Mouse (Mus musculus) cortical plate, adult 2 months (tissue): ENCODE measurements around the gene Nrg4.

Experiments used
- CTCF ChIP-seq: fragments of 200-500 bp; IDR thresholded peaks from 2 replicates; pipeline ENCODE4 v1.5.1; 2011; ENCODE audit warnings: mild to moderate bottlenecking, control low read depth, low read length; ENCODE audit not compliant: insufficient read depth; ENCODE audit errors: extremely low read depth
- POLR2A ChIP-seq: fragments of 200-500 bp; IDR thresholded peaks from 2 replicates; pipeline ENCODE4 v1.6.1; 2011; ENCODE audit warnings: mild to moderate bottlenecking, low read length, control low read depth; ENCODE audit not compliant: insufficient read depth; ENCODE audit errors: extremely low read depth

GRCm38 (mm10) chr9:55332476-55332875 lies 5.8 kb upstream of the Nrg4 start:
- TF ChIP-seq POLR2A (no peak), CTCF (no peak)
